Mouse (Mus musculus) megakaryocyte-erythroid progenitor cell, adult 5-6 weeks (primary cell): ENCODE measurements around the gene Phf11a. TPM values are rescaled to one million over a fixed set of nuclear protein-coding genes. Genes with fewer than 3 reads are reported as not detected.
A peak's percentile ranks its signal among the peaks of the same experiment; 100 is the strongest.
"Not testable (repeated sequence)": the region's sequence is repeated elsewhere in the genome, so short reads cannot be mapped to it uniquely, and the experiment has no call there.

ENCODE experiments used
- ATAC-seq: replicated peaks from 2 replicates; pipeline ENCODE4 v1.8.0; 2016; ENCODE audit warnings: mild to moderate bottlenecking, inconsistent platforms; ENCODE audit not compliant: severe bottlenecking, poor library complexity, low FRiP score, low TSS enrichment
- total RNA-seq, 2 experiments: library from RNA; stranded (forward) in 1 of 2; stranded (reverse) in 1 of 2; fragments of 200-1000, 215-1000 nt in 1 of 2; fragments of >200 nt in 1 of 2; fragmentation: Nextera tagmentation in 1 of 2; gene quantifications; 2 replicates each; pipeline ENCODE4 v1.2.3; 2014 to 2017

Gene Phf11a
- not detected in 2 replicates for total RNA-seq (2014; fragmentation: Nextera tagmentation)
- 0.66 and 1.2 TPM in 2 replicates for total RNA-seq (2017)

DNA sequence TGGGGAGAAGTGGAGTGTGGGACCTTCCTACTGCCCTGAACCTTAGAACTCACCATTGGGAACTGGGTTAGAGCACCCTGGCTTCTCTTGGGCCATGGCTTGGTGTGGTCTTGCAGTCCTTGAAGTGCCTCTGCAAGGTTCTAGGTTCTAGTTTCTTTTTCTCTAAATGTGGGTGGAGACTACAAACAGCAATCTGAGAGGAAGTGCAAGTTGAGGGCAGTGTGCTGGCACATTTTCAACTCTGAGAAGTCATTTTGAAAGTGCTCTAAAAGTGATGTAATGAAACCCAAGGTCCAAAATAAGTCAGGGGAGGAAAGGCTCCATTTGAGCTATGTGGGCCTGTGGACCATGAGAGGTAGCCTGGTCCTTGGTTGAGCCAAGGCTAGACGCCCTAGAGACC is at the start of gene Phf11a:
Gene Phf11a, minus strand, starts transcription at position 132 of the 400 bp plus-strand sequence.
- ATAC-seq: not testable (repeated sequence)

DNA sequence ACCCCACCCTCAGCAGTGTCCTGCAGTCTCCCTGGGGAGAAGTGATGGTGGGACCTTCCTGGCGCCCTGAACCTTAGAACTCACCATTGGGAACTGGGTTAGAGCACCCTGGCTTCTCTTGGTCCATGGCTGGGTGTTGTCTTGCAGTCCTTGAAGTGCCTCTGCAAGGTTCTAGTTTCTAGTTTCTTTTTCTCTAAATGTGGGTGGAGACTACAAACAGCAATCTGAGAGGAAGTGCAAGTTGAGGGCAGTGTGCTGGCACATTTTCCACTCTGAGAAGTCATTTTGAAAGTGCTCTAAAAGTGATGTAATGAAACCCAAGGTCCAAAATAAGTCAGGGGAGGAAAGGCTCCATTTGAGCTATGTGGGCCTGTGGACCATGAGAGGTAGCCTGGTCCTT is 43.9 kb upstream of the Phf11a start, which contains the start of gene Phf11b:
Gene Phf11b, minus strand, starts transcription at position 163 of the 400 bp plus-strand sequence.
- not testable (repeated sequence) for ATAC-seq

DNA sequence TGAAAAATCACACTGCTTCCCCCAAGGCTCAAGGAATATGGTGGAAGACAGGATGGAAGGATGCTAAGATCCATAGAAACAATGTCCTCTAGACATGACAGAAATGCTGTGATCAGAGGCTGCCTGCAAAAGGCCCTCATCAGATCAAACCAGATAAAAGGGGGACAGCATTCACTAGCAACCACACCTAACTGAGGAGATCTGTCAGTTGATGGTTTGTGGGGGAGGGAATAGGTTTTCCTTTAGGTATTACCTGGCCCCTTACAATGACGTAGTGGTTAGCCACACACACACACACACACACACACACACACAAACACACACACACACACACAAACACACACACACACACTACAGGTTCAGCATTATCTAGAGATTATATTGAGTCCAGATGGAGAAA is 42.2 kb upstream of the Phf11a start:
- no peak for ATAC-seq

DNA sequence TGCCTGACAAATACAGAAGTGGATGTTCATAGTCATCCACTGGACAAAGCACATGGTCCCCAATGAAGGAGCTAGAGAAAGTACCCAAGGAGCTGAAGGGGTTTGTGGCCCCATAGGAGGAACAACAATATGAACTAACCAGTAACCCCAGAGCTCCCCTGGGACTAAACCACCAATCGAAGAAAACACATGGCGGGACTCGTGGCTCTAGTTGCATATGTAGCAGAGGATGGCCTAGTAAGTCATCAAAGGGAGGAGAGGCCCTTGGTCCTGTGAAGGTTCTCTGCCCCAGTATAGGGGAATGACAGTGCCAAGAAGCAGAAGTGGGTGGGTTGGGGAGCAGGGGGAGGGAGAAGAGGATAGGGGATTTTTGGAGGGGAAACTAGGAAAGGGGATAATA is 38.7 kb upstream of the Phf11a start:
- ATAC-seq: not testable (repeated sequence)

DNA sequence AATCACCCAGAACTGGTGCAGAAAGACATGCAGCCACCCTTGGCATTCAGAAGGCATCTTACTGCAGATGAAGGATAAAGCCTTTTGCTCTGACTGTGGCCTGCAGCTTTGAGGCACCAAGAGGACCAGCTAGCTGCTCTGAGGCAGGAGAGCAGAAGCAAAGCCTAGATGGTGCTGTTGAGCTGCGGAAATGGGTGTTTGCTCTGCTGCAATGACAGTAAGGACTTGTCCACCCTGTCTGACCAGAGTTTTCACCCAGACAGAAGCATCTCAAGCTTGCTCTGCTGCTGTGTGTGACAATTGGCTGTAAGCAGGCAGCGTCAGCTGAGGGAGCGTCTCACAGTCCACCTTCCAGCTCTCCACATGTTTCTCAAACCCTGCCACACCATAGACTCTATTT is 33.2 kb upstream of the Phf11a start:
- peak; percentile 70 for ATAC-seq

DNA sequence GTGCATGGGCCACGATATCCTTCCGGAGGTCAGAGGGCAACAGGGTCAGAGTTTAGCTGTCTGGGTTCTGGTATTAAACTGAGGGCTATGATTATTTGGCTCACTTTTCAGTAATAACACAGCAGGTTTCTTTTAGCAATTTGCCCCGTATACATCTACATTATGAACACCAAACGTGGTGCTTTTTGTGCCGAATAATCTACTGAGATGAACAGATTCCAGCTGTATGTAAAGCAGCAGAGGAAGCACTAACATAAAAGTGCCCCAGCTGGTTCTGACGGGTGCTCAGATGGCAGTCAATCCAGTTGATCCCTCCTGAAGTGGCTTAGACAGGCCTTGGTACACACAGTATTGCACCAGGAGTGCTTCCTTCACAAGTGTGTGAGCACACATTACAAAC is 22.6 kb upstream of the Phf11a start:
- ATAC-seq: not testable (repeated sequence)

DNA sequence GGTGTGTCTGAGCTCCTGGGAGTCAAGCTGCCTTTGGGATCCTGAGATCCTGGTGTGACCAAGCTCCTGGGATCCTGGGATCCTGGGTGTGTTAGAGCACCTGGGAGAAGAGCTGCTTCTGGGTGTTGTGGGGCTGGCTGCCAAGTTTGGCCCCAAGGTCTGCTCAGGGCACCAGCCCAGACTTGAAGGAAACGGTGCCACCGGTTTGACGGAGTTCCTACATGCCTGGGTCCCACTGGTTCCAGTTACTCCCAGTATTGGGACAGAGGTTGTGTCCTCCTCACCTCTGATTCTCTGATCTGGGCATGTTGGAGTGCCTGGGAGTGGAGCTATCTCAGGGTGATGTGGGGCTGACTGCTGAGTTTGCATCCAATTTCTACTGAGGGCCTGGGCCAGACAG is 21.7 kb upstream of the Phf11a start:
- ATAC-seq: not testable (repeated sequence)

DNA sequence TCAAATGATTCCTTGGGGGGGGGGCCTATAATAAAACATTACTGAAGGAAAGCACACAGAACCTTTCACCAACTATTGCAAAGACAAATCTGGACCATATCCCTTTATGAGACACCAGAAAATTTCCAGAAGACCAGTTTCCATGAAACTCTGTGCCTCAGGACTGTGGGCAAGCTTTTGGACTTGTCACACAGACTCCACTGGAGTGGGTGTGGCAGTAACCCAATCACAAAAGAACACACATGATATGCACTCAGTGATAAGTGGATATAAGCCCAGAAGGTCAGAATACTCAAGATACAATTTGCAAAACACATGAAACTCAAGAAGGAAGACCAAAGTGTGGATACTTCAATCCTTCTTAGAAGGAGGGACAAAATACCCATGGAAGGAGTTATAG is 5.6 kb downstream of the Phf11a start:
- not testable (repeated sequence) for ATAC-seq

DNA sequence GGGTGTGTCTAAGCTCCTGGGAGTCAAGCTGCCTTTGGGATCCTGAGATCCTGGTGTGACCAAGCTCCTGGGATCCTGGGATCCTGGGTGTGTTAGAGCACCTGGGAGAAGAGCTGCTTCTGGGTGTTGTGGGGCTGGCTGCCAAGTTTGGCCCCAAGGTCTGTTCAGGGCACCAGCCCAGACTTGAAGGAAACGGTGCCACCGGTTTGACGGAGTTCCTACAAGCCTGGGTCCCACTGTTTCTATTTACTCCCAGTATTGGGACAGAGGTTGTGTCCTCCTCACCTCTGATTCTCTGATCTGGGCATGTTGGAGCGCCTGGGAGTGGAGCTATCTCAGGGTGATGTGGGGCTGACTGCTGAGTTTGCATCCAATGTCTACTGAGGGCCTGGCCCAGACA is 22.4 kb downstream of the Phf11a start:
- ATAC-seq: not testable (repeated sequence)

DNA sequence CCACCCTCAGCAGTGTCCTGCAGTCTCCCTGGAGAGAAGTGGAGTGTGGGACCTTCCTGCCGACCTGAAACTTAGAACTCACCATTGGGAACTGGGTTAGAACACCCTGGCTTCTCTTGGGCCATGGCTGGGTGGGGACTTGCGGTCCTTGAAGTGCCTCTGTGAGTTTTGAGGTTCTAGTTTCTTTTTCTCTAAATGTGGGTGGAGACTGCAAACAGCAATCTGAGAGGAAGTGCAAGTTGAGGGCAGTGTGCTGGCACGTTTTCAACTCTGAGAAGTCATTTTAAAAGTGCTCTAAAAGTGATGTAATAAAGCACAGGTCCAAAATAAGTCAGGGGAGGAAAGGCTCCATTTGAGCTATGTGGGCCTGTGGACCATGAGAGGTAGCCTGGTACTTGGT is 37.3 kb downstream of the Phf11a start, which contains the start of gene Gm6904:
Gene Gm6904, minus strand, starts transcription at position 161 of the 400 bp plus-strand sequence.
- no peak for ATAC-seq

DNA sequence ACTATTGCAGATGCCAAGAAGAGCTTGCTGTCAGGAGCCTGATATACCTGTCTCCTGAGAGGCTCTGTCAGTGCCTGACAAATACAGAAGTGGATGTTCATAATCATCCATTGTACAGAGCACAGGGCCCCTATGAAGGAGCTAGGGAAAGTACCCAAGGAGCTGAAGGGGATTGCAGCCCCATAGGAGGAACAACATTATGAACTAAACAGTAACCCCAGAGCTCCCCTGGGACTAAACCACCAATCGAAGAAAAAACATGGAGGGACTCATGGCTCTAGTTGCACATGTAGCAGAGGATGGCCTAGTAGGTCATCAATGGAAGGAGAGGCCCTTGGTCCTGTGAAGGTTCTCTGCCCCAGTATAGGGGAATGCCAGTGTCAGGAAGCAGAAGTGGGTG is 41.5 kb downstream of the Phf11a start:
- ATAC-seq: not testable (repeated sequence)

DNA sequence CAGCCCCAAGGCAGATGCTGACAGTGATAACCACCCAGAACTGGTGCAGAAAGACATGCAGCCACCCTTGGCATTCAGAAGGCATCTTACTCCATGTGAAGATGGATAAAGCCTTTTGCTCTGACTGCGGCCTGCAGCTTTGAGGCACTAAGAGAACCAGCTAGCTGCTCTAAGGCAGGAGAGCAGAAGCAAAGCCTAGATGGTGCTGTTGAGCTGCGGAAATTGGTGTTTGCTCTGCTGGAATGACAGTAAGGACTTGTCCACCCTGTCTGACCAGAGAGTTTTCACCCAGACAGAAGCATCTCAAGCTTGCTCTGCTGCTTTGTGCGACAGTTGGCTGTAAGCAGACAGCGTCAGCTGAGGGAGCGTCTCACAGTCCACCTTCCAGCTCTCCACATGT is 47.0 kb downstream of the Phf11a start:
- not testable (repeated sequence) for ATAC-seq

DNA sequence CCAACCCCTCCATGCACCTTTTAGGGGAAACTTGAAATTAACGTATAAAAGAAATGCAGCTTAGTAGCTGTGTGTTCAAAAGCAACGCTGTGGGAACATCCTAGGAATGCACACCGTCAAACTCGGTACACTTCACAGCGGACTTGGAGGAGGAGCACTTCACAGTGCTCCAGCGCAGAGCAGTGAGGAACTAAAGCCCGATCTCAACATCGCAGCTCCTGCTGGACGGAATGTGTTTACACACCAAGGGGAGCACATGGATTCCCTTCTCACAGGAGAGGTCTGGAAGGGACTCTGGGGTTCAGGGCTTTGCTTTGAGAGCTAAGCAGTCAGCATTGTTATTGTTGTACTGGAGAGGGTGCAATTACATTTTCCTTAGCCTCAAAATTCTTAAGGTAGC is 63.7 kb downstream of the Phf11a start:
- no peak for ATAC-seq

DNA sequence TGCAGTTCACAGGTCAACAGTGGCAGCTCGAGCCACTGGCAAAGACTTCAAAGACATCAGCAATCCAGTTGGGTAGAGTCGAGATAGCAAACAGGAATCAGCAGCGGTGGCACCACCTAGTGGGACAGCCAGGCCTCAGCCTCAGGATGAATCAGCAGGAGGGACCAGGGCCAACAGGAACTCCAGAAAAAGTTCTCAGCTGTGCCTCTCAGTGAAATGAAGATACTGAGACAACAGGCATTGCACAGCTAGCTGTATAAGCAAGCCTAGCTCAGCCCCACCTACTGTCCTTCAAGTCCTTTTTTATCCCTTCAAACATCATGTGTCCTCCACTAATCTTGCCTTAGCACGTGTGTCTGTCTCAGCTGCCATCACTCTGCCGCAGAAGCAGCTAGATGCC is 65.3 kb downstream of the Phf11a start:
- peak; percentile 98 for ATAC-seq

DNA sequence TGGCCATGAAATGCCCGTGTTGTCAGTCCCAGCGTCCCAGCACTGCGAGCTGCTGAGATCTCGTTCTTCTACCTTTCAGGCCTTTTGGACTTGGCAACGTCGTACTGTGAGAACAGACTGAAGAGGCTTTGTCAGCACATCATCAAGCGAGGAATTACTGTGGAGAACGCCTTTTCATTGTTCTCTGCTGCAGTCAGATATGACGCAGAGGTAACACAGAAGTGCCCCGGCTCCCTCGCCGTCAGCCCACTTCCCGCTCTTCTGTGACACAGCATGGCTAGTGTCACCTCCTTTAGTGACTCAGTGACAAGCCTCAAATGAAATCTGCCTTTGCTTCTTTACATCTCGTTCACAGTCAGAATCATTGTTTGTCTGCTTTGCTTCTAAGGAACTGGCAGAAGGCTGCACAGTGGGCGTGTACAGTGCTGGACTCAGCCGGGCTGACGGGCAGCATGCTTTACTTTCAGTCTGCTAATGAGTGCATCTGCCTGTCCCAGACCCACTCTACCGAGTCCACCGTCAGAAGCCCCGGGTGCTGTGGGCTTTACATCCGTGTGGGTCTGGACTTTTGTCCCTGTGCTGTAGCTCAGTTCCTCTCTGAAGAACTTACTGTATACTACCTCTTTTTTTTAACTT is 66.9 kb downstream of the Phf11a start:
- ATAC-seq: no peak

DNA sequence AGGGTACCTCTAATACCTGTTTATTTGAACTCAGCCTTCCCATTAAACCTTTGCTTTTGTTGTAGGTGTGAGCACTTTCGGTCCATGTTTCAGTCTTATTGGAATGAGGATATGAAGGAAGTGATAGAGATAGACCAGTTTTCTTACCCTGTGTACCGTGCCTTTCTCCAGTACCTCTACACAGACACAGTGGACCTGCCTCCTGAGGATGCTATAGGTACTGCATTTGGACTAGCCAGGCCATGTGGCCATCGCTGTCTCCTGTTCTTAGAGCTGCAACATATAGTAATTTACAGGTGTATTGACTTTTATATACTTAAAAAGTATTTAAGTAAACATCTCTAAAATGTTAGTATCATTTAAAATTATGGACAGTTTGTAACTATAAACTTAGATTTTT is 67.5 kb downstream of the Phf11a start:
- 0 out of 2 replicates have a peak, but pooled peaks have one; percentile 28 for ATAC-seq

Other genes with a start within 250 kb of the Phf11a start
- gene 1700129C05Rik, start 154.6 kb downstream of the Phf11a start, total RNA-seq (2014; fragmentation: Nextera tagmentation): not detected in 2 replicates
- not detected in 2 replicates for gene 1700129C05Rik, start 154.6 kb downstream of the Phf11a start, total RNA-seq (2017)
- gene Gm5142, start 118.8 kb downstream of the Phf11a start, total RNA-seq (2014; fragmentation: Nextera tagmentation): not detected in 2 replicates
- gene Gm5142, start 118.8 kb downstream of the Phf11a start, total RNA-seq (2017): not detected in 2 replicates
- gene Rcbtb1, start 96.3 kb downstream of the Phf11a start, total RNA-seq (2014; fragmentation: Nextera tagmentation): 25.5 and 28.7 TPM in 2 replicates
- gene Rcbtb1, start 96.3 kb downstream of the Phf11a start, total RNA-seq (2017): 10.7 and 14.0 TPM in 2 replicates
- gene Gm6904, start 37.3 kb downstream of the Phf11a start, total RNA-seq (2014; fragmentation: Nextera tagmentation): not detected in 2 replicates
- gene Gm6904, start 37.3 kb downstream of the Phf11a start, total RNA-seq (2017): not detected in 2 replicates
- gene Phf11b, start 43.8 kb upstream of the Phf11a start, total RNA-seq (2014; fragmentation: Nextera tagmentation): 1.7 TPM in 1 of 2 replicates, not detected in the other
- gene Phf11b, start 43.8 kb upstream of the Phf11a start, total RNA-seq (2017): not detected in 2 replicates
- not detected in 2 replicates for gene Phf11d, start 67.9 kb upstream of the Phf11a start, total RNA-seq (2014; fragmentation: Nextera tagmentation)
- gene Phf11d, start 67.9 kb upstream of the Phf11a start, total RNA-seq (2017): 1.8 TPM in 1 of 2 replicates, not detected in the other
- gene Phf11c, start 97.9 kb upstream of the Phf11a start, total RNA-seq (2014; fragmentation: Nextera tagmentation): 5.3 and 5.6 TPM in 2 replicates
- gene Phf11c, start 97.9 kb upstream of the Phf11a start, total RNA-seq (2017): 1.9 and 2.2 TPM in 2 replicates
- 31.6 and 42.2 TPM in 2 replicates for gene Setdb2, start 143.4 kb upstream of the Phf11a start, total RNA-seq (2014; fragmentation: Nextera tagmentation)
- gene Setdb2, start 143.4 kb upstream of the Phf11a start, total RNA-seq (2017): 39.8 and 41.4 TPM in 2 replicates
- gene Cab39l, start 143.4 kb upstream of the Phf11a start, total RNA-seq (2014; fragmentation: Nextera tagmentation): 29.7 and 30.6 TPM in 2 replicates
- 27.3 and 29.4 TPM in 2 replicates for gene Cab39l, start 143.4 kb upstream of the Phf11a start, total RNA-seq (2017)